Mouse (Mus musculus): Measurements from ENCODE around the gene Mdga2. TPM values are rescaled to one million over a fixed set of nuclear protein-coding genes. Genes with fewer than 3 reads are reported as not detected.

Gene Mdga2
- not detected in 2 replicates for polyA plus RNA-seq (2012)

DNA sequence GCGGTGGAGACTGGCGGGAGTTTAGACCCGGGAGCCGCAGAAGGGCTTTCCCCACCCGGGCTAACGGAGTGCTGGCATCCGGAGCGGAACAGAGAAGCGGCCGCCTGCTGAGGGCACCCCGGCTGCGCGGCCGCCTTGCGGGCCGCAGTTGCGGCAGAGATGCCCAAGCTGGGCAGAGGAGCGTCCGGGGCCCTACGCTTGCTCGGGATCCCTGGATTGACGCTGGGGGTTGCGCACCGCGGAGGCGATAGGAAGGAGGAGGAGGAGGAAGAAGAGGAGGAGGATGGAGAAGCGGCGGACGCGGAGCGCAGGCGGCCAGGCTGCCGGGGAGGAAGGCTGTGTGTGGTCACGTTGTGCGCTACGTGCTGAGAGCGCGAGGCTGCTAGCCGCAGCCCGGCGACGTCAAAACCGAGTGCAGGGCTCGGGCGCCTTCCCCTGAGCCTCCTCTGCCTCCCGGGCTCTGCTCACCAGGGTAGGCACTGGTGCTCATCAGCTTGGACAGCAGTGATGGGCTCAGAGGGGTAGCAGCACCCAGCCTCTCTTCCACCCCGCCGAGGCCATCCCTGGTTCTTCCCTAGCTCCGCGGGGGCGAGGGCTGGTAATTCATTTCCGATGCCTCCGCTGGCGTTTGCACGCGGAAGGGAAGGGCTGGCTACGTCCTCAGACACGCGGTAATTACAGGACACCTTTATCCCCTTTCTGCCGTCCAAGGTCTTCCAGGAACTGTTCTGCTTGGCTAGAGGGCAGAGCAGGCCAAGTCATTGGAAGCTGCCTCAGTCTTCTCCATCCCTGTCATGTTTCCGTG, at the start of gene Mdga2:
TSS of gene Mdga2 (minus strand) at position 329 of the 805 bp plus-strand sequence.
- Histone ChIP-seq H3K27me3 (ENCODE audit: control insufficient read depth) (peaks cover 38% of the 10 kb centered on the region), H3K4me1 (ENCODE audit: control insufficient read depth) (no peaks in the 10 kb centered on the region), H3K9me3 (ENCODE audit: control insufficient read depth, low read length) (no peaks in the 10 kb centered on the region; the same call in 1 of the 2 replicates), H3K36me3 (ENCODE audit: control insufficient read depth) (no peaks in the 10 kb centered on the region), H3K4me3 (replicated peaks) (no peak within 1 kb of the TSS)
- TF ChIP-seq GATA1 (IDR thresholded peaks at IDR 0.05; ENCODE audit: low read length): no peak
- TF ChIP-seq TAL1 (IDR thresholded peaks at IDR 0.05; ENCODE audit: low read length): no peak

- H3K4me1 ChIP-seq (ENCODE audit: control insufficient read depth): no peaks in the 10 kb centered on the region
- no peak overlapping the region for H3K4me3 ChIP-seq (replicated peaks)
- no peak for TF ChIP-seq TAL1 (IDR thresholded peaks at IDR 0.05; ENCODE audit: low read length)
- no peak for TF ChIP-seq GATA1 (IDR thresholded peaks at IDR 0.05; ENCODE audit: low read length)
- no peaks in the 10 kb centered on the region for H3K9me3 ChIP-seq (ENCODE audit: control insufficient read depth, low read length)
- H3K36me3 ChIP-seq (ENCODE audit: control insufficient read depth): no peaks in the 10 kb centered on the region
- H3K27me3 ChIP-seq (ENCODE audit: control insufficient read depth): no peaks in the 10 kb centered on the region
These were observed 45.1 kb upstream of the Mdga2 start for GRCm38 (mm10) chr12:67267409-67267808.

- Histone ChIP-seq H3K36me3 (ENCODE audit: control insufficient read depth) (no peaks in the 10 kb centered on the region), H3K27me3 (ENCODE audit: control insufficient read depth) (peaks cover 38% of the 10 kb centered on the region), H3K9me3 (ENCODE audit: control insufficient read depth, low read length) (no peaks in the 10 kb centered on the region; the same call in 1 of the 2 replicates), H3K4me3 (replicated peaks) (no peak overlapping the region), H3K4me1 (ENCODE audit: control insufficient read depth) (no peaks in the 10 kb centered on the region)
- TF ChIP-seq GATA1 (IDR thresholded peaks at IDR 0.05; ENCODE audit: low read length) (no peak), TAL1 (IDR thresholded peaks at IDR 0.05; ENCODE audit: low read length) (no peak)
These were observed 1.2 kb upstream of the Mdga2 start for GRCm38 (mm10) chr12:67223530-67223929.

DNA sequence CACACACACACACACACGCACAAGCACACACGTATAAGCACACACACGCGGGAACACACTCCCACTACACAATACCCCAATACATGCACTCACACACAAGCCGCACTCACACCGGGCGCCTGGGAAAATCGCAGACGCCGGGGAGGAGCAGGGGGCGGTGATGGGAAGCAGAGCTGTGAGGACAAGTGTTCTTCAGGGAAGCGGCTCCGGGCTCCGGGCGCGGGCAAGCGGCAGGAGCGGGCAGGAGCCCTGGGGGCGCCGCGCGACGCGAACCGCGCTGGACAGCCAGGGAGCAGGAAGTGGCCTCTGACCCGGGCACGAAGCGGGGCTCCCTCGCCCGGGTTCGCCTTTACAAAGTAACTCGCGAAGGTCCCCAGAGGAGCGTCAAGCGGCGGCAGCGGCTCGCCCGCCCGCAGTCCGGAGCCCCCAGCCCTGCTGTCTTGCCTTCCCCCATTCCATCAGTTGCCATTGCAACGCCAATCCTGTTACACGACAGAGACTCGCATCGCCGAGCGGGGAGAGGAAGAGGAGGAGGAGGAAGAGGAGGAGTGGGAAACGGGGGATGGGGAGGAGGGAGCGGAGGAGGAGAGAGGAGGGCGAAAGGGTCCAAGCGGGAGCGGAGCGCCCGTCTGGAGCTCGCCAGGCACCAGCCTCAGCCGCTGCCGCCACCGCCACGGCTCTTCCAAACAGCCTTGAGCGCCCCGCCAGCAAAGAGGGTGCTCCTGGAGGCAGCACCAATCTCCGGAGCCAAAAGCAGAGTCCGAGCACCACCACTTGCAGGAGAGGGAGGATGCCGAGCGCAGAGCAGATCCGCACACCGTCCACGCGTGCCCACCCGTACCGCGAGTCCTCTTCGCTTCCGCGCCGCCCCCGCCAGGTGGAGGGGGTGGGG, 774 bp downstream of the Mdga2 start:
- Histone ChIP-seq H3K4me3 (replicated peaks) (no peak overlapping the region), H3K9me3 (ENCODE audit: control insufficient read depth, low read length) (no peaks in the 10 kb centered on the region; the same call in 1 of the 2 replicates), H3K4me1 (ENCODE audit: control insufficient read depth) (no peaks in the 10 kb centered on the region), H3K27me3 (ENCODE audit: control insufficient read depth) (peaks cover 38% of the 10 kb centered on the region), H3K36me3 (ENCODE audit: control insufficient read depth) (no peaks in the 10 kb centered on the region)
- TF ChIP-seq TAL1 (IDR thresholded peaks at IDR 0.05; ENCODE audit: low read length) (no peak), GATA1 (IDR thresholded peaks at IDR 0.05; ENCODE audit: low read length) (no peak)

DNA sequence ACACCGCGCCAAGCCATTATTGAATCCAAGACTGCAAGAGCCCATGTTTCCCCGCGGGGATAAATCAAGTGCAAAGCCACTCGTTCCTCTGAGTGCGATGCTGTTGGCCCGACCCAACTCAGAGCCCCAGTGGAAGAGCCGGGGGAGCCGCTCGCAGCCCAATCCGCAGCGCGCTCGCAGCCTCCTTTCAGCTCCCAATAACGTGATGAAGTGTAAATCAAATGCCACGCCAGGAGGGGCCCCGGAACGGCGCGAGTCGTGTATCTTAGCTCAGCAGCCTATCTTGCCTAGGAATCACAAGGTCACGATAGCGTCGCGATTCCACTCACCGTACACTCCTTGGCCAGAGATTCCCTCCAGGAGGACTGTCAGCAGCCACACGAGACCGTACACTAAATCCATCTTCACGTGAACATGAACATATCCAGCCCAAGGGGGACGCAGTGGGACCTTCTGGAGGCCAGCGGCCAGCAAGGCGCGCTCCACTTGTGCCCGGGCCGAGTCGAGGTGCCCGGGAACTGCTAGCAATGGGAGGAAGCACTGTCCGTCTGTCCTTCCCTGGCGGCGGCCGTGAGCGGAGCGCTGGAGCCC, 1.6 kb downstream of the Mdga2 start:
- no peaks in the 10 kb centered on the region for H3K36me3 ChIP-seq (ENCODE audit: control insufficient read depth)
- no peaks in the 10 kb centered on the region; the same call in 1 of the 2 replicates for H3K9me3 ChIP-seq (ENCODE audit: control insufficient read depth, low read length)
- H3K4me1 ChIP-seq (ENCODE audit: control insufficient read depth): no peaks in the 10 kb centered on the region
- H3K27me3 ChIP-seq (ENCODE audit: control insufficient read depth): peaks cover 38% of the 10 kb centered on the region
- TF ChIP-seq TAL1 (IDR thresholded peaks at IDR 0.05; ENCODE audit: low read length): no peak
- no peak for TF ChIP-seq GATA1 (IDR thresholded peaks at IDR 0.05; ENCODE audit: low read length)
- H3K4me3 ChIP-seq (replicated peaks): no peak overlapping the region

DNA sequence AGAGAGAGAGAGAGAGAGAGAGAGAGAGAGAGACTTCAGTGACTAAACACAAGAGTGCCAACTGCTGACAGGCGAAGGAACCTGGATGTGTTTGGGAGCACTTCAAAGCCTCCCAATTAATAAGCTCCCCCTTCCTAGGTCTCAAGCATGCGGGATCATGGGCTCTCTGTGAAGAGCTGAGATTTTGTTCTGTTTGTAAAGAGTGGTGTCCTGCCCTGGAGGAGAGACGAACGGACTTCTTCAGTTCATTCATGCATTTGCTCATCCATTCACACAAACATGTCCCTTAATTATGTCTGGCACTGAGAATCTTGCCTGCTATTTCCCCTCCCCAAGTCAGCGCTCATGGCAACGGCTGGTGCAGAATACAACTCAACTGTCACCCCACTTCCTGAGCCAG, 2.3 kb downstream of the Mdga2 start:
- H3K9me3 ChIP-seq (ENCODE audit: control insufficient read depth, low read length): no peaks in the 10 kb centered on the region; the same call in 1 of the 2 replicates
- no peak for TF ChIP-seq TAL1 (IDR thresholded peaks at IDR 0.05; ENCODE audit: low read length)
- TF ChIP-seq GATA1 (IDR thresholded peaks at IDR 0.05; ENCODE audit: low read length): no peak
- no peaks in the 10 kb centered on the region for H3K4me1 ChIP-seq (ENCODE audit: control insufficient read depth)
- no peak overlapping the region for H3K4me3 ChIP-seq (replicated peaks)
- H3K27me3 ChIP-seq (ENCODE audit: control insufficient read depth): peaks cover 38% of the 10 kb centered on the region
- H3K36me3 ChIP-seq (ENCODE audit: control insufficient read depth): no peaks in the 10 kb centered on the region

- Histone ChIP-seq H3K9me3 (ENCODE audit: control insufficient read depth, low read length) (no peaks in the 10 kb centered on the region; the same call in 1 of the 2 replicates), H3K27me3 (ENCODE audit: control insufficient read depth) (peaks cover 38% of the 10 kb centered on the region), H3K4me3 (replicated peaks) (no peak overlapping the region), H3K36me3 (ENCODE audit: control insufficient read depth) (no peaks in the 10 kb centered on the region), H3K4me1 (ENCODE audit: control insufficient read depth) (no peaks in the 10 kb centered on the region)
- TF ChIP-seq GATA1 (IDR thresholded peaks at IDR 0.05; ENCODE audit: low read length): no peak
- no peak for TF ChIP-seq TAL1 (IDR thresholded peaks at IDR 0.05; ENCODE audit: low read length)
These were observed 2.8 kb downstream of the Mdga2 start for GRCm38 (mm10) chr12:67219564-67219963.

DNA sequence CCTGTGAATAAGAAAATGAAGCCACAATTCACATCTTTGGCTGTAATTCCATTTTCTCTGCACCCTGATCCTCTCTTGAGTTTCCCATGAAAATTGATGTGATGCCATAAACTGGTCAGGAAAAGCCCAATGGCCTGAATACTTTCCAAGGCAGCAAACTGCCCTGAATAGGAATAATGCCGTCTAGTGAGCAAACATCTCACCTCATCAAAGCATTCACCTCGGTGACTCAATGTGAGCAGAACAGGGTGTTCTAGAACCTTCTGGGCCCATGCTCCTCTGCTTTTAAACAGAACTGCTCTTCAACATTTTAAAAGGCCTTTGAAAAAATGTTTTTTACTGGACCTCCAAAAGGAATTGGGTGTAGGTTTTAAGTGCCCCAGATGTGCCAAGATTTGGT, 9.5 kb downstream of the Mdga2 start:
- no peaks in the 10 kb centered on the region for H3K27me3 ChIP-seq (ENCODE audit: control insufficient read depth)
- no peaks in the 10 kb centered on the region for H3K4me1 ChIP-seq (ENCODE audit: control insufficient read depth)
- H3K36me3 ChIP-seq (ENCODE audit: control insufficient read depth): no peaks in the 10 kb centered on the region
- H3K4me3 ChIP-seq (replicated peaks): no peak overlapping the region
- TF ChIP-seq TAL1 (IDR thresholded peaks at IDR 0.05; ENCODE audit: low read length) (no peak), GATA1 (IDR thresholded peaks at IDR 0.05; ENCODE audit: low read length) (no peak)
- no peaks in the 10 kb centered on the region for H3K9me3 ChIP-seq (ENCODE audit: control insufficient read depth, low read length)

Data from erythroblast, embryonic 14.5 days (primary cell).